Mouse (Mus musculus) frontal cortex, adult 2 months (tissue): ENCODE measurements at regions not wholly inside any gene's neighbourhood (a gene's known extent, or its start where the extent isn't known, plus 50 kb on each side); places are given as distances from the start of the nearest gene placed in this dataset.

Experiments
- DNase-seq, 2 experiments: peaks; one replicate each; pipeline ENCODE4 v3.0.0; 2022; ENCODE audit warnings: low spot score in 1 of 2; ENCODE audit errors: extremely low spot score in 1 of 2

GRCm38 (mm10) chr5:43339671-43340070 lies 106.7 kb downstream of the Cpeb2 start:
- DNase-seq, result no peak

- DNase-seq, result no peak
Measured at GRCm38 (mm10) chr5:43341475-43341874, 108.5 kb downstream of the Cpeb2 start.

GRCm38 (mm10) chr5:43344441-43344840 lies 111.5 kb downstream of the Cpeb2 start:
- DNase-seq, result no peak

GRCm38 (mm10) chr5:43350987-43351386 lies 118.0 kb downstream of the Cpeb2 start:
- DNase-seq, result no peak

- DNase-seq, result no peak
Measured at GRCm38 (mm10) chr5:43353021-43353990, 120.3 kb downstream of the Cpeb2 start.

GRCm38 (mm10) chr5:43354351-43354942 lies 121.5 kb downstream of the Cpeb2 start:
- DNase-seq, result no peak

- peak; percentile 81 to 89 for DNase-seq
Measured at GRCm38 (mm10) chr5:43355026-43355580, 122.1 kb downstream of the Cpeb2 start.

GRCm38 (mm10) chr5:43355832-43356231 lies 122.9 kb downstream of the Cpeb2 start:
- DNase-seq, result no peak

GRCm38 (mm10) chr5:43357100-43357680 lies 124.2 kb downstream of the Cpeb2 start:
- no peak for DNase-seq

- no peak for DNase-seq
Measured at GRCm38 (mm10) chr5:43357901-43358300, 124.9 kb downstream of the Cpeb2 start.

GRCm38 (mm10) chr5:43358928-43359765 lies 126.2 kb downstream of the Cpeb2 start:
- peak; percentile 38 to 68 for DNase-seq

GRCm38 (mm10) chr5:43360298-43360697 lies 127.3 kb downstream of the Cpeb2 start:
- DNase-seq, result peak in 1 of 2 experiments; percentile 59

- DNase-seq, result no peak
Measured at GRCm38 (mm10) chr5:43361026-43361425, 128.1 kb downstream of the Cpeb2 start.

GRCm38 (mm10) chr5:43372385-43372784 lies 139.4 kb downstream of the Cpeb2 start:
- no peak for DNase-seq

GRCm38 (mm10) chr5:43384689-43385375 lies 130.5 kb upstream of the C1qtnf7 start:
- peak in 1 of 2 experiments; percentile 79 for DNase-seq

- no peak for DNase-seq
Measured at GRCm38 (mm10) chr5:43390997-43391396, 124.3 kb upstream of the C1qtnf7 start.

GRCm38 (mm10) chr5:43391412-43392029 lies 123.8 kb upstream of the C1qtnf7 start:
- DNase-seq, result peak in 1 of 2 experiments; percentile 53

- DNase-seq, result no peak
Measured at GRCm38 (mm10) chr5:43392908-43393545, 122.3 kb upstream of the C1qtnf7 start.

GRCm38 (mm10) chr5:43417259-43417658 lies 98.1 kb upstream of the C1qtnf7 start:
- no peak for DNase-seq
